In the genomic region with DNA sequence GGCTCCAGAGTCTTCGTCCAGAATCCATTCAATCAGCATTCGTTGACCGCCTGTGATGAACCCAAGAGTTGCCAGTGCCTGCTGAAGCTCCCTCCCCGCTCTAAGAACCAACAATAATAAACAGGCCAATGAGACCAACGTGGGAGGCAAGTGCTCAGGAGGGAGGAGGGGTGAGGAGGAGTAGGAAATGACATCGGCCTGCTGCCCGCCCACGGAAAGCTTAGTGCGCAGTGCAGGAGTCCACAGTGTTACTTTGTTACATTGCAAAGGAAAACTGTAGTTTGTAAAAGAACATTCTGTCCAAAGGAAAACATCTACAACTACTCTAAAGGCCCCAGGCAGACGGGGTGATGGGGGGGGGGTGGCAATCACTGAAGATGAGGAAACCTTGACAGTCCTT, we compare ENCODE assay signal across 14 mouse cellular contexts.
DNase-seq lines count a peak whose midpoint lies in the region.
"Had no signal": no experiment of that assay in that cellular context is flagged by ENCODE, and none has a peak within 500 bp of the region (broad histone marks: within the 10 kb centered on the region; RNA-seq: fewer than 3 reads in every experiment).

No protein-coding gene starts in this region.

- DNase-seq in CD4-positive helper T cell, adult 2 months (ENCODE audit: low read depth, low spot score) = peak; percentile 73
- DNase-seq in CD4-positive, CD25-positive, alpha-beta regulatory T cell, adult 2 months (ENCODE audit: low read depth, low spot score) = peak; percentile 83
- DNase-seq in induced T-regulatory cell, adult 2 months (ENCODE audit: low read depth) = peak; percentile 76
- peak; percentile 78 for DNase-seq in testis, postnatal 10 days (ENCODE audit: low spot score)
- DNase-seq in spleen, postnatal 4 days (ENCODE audit: low spot score in 2 of 2) = no peak
- DNase-seq in thymus, postnatal 4 days = no peak
- no peak for DNase-seq in right cerebral cortex, postnatal 4 days
- DNase-seq: adrenal gland, adult 8-10 months; cerebellum, adult 11 months; cerebellum, adult 8-10 months; cerebellum, postnatal 14 days; embryo, embryonic 11 days; gastrocnemius, postnatal 10 days; heart, adult 2 months had no signal

Comparison
In these comparisons a context has a peak if more than half of its experiments do, and no peak if none do; other contexts are left out.
1. DNase-seq: peak in CD4-positive helper T cell, adult 2 months (single experiment), CD4-positive, CD25-positive, alpha-beta regulatory T cell, adult 2 months (single experiment), induced T-regulatory cell, adult 2 months (single experiment) and testis, postnatal 10 days (single experiment); none in spleen, postnatal 4 days (0 of 2), thymus, postnatal 4 days (single experiment) and right cerebral cortex, postnatal 4 days (single experiment).